Mouse (Mus musculus): ENCODE measurements around the gene Hist1h1d. TPM values are rescaled to one million over a fixed set of nuclear protein-coding genes. Genes with fewer than 3 reads are reported as not detected.

Hist1h1d gene
- polyA plus RNA-seq, 2 experiments = 0.65 to 0.84 TPM

Other genes starting within 250 kb of the Hist1h1d start
- 1 to 10 TPM in 1 of 2 experiments, under 1 TPM in 1; 0.22 to 1.4 TPM for gene Zfp322a, start 184.1 kb upstream of the Hist1h1d start, polyA plus RNA-seq (2012; fragmentation: generic; extraction: Trizol)
- gene Abt1, start 129.4 kb upstream of the Hist1h1d start, polyA plus RNA-seq (2012; fragmentation: generic; extraction: Trizol) = 10 to 100 TPM in 1 of 2 experiments, 1 to 10 TPM in 1; 9.5 to 13.6 TPM
- not detected for gene Btn1a1, start 87.4 kb upstream of the Hist1h1d start, polyA plus RNA-seq (2012; fragmentation: generic; extraction: Trizol)
- under 1 TPM in 1 of 2 experiments, not detected in 1; 0.15 TPM for gene Btn2a2, start 64.4 kb upstream of the Hist1h1d start, polyA plus RNA-seq (2012; fragmentation: generic; extraction: Trizol)
- gene Hist1h4h, start 22.2 kb upstream of the Hist1h1d start, polyA plus RNA-seq (2012; fragmentation: generic; extraction: Trizol) = 10 to 100 TPM; 21.7 to 26.9 TPM
- 10 to 100 TPM; 20.1 to 25.8 TPM for gene Hist1h2af, start 19.4 kb upstream of the Hist1h1d start, polyA plus RNA-seq (2012; fragmentation: generic; extraction: Trizol)
- 10 to 100 TPM in 1 of 2 experiments, 1 to 10 TPM in 1; 4.5 to 20.4 TPM for gene Hist1h3g, start 17.8 kb upstream of the Hist1h1d start, polyA plus RNA-seq (2012; fragmentation: generic; extraction: Trizol)
- gene Hist1h2bh, start 9.9 kb upstream of the Hist1h1d start, polyA plus RNA-seq (2012; fragmentation: generic; extraction: Trizol) = 1 to 10 TPM; 1.5 to 3.4 TPM
- 1 to 10 TPM in 1 of 2 experiments, under 1 TPM in 1; 0.91 to 3.6 TPM for gene Hist1h3f, start 9.2 kb upstream of the Hist1h1d start, polyA plus RNA-seq (2012; fragmentation: generic; extraction: Trizol)
- gene Hist1h4f, start 1.6 kb upstream of the Hist1h1d start, polyA plus RNA-seq (2012; fragmentation: generic; extraction: Trizol) = 10 to 100 TPM in 1 of 2 experiments, 1 to 10 TPM in 1; 6.4 to 30.1 TPM
- 1 to 10 TPM; 1.8 to 8.3 TPM for gene Hist1h3e, start 9.1 kb downstream of the Hist1h1d start, polyA plus RNA-seq (2012; fragmentation: generic; extraction: Trizol)
- gene Hist1h2ae, start 18.0 kb downstream of the Hist1h1d start, polyA plus RNA-seq (2012; fragmentation: generic; extraction: Trizol) = 10 to 100 TPM in 1 of 2 experiments, 1 to 10 TPM in 1; 9.3 to 21.9 TPM
- gene Hist1h2bg, start 18.1 kb downstream of the Hist1h1d start, polyA plus RNA-seq (2012; fragmentation: generic; extraction: Trizol) = 10 to 100 TPM in 1 of 2 experiments, 1 to 10 TPM in 1; 7.9 to 12.4 TPM
- 10 to 100 TPM in 1 of 2 experiments, 1 to 10 TPM in 1; 2.2 to 10.3 TPM for gene Hist1h2bf, start 20.9 kb downstream of the Hist1h1d start, polyA plus RNA-seq (2012; fragmentation: generic; extraction: Trizol)
- 1 to 10 TPM; 1.1 to 3.1 TPM for gene Hist1h2ad, start 21.1 kb downstream of the Hist1h1d start, polyA plus RNA-seq (2012; fragmentation: generic; extraction: Trizol)
- 1 to 10 TPM; 2.9 to 3.0 TPM for gene Hist1h3d, start 22.5 kb downstream of the Hist1h1d start, polyA plus RNA-seq (2012; fragmentation: generic; extraction: Trizol)
- gene Hist1h4d, start 28.3 kb downstream of the Hist1h1d start, polyA plus RNA-seq (2012; fragmentation: generic; extraction: Trizol) = 10 to 100 TPM in 1 of 2 experiments, 1 to 10 TPM in 1; 3.2 to 10.4 TPM
- 1 to 10 TPM; 1.4 to 2.5 TPM for gene Hist1h2be, start 67.9 kb downstream of the Hist1h1d start, polyA plus RNA-seq (2012; fragmentation: generic; extraction: Trizol)
- 1 to 10 TPM; 1.7 to 3.9 TPM for gene Hist1h1e, start 69.3 kb downstream of the Hist1h1d start, polyA plus RNA-seq (2012; fragmentation: generic; extraction: Trizol)
- gene Hist1h2ac, start 130.7 kb downstream of the Hist1h1d start, polyA plus RNA-seq (2012; fragmentation: generic; extraction: Trizol) = under 1 TPM; 0.98 TPM
- 10 to 100 TPM; 11.8 to 98.9 TPM for gene Hist1h2bc, start 130.9 kb downstream of the Hist1h1d start, polyA plus RNA-seq (2012; fragmentation: generic; extraction: Trizol)
- under 1 TPM in 1 of 2 experiments, not detected in 1; 0.27 TPM for gene Hist1h1t, start 142.6 kb downstream of the Hist1h1d start, polyA plus RNA-seq (2012; fragmentation: generic; extraction: Trizol)
- 1 to 10 TPM; 1.3 to 3.2 TPM for gene Hist1h4c, start 145.2 kb downstream of the Hist1h1d start, polyA plus RNA-seq (2012; fragmentation: generic; extraction: Trizol)
- under 1 TPM; 0.15 to 0.91 TPM for gene Hfe, start 157.6 kb downstream of the Hist1h1d start, polyA plus RNA-seq (2012; fragmentation: generic; extraction: Trizol)
- gene Hist1h1c, start 185.5 kb downstream of the Hist1h1d start, polyA plus RNA-seq (2012; fragmentation: generic; extraction: Trizol) = 100 to 1,000 TPM in 1 of 2 experiments, 10 to 100 TPM in 1; 12.7 to 138 TPM
- 10 to 100 TPM in 1 of 2 experiments, 1 to 10 TPM in 1; 5.7 to 21.7 TPM for gene Hist1h3c, start 192.3 kb downstream of the Hist1h1d start, polyA plus RNA-seq (2012; fragmentation: generic; extraction: Trizol)
- gene Hist1h2bb, start 193.5 kb downstream of the Hist1h1d start, polyA plus RNA-seq (2012; fragmentation: generic; extraction: Trizol) = 10 to 100 TPM in 1 of 2 experiments, 1 to 10 TPM in 1; 3.2 to 12.9 TPM
- 10 to 100 TPM in 1 of 2 experiments, 1 to 10 TPM in 1; 4.4 to 13.0 TPM for gene Hist1h2ab, start 197.9 kb downstream of the Hist1h1d start, polyA plus RNA-seq (2012; fragmentation: generic; extraction: Trizol)
- gene Hist1h3b, start 199.0 kb downstream of the Hist1h1d start, polyA plus RNA-seq (2012; fragmentation: generic; extraction: Trizol) = 1 to 10 TPM; 2.9 to 8.0 TPM
- gene Hist1h4b, start 203.8 kb downstream of the Hist1h1d start, polyA plus RNA-seq (2012; fragmentation: generic; extraction: Trizol) = 10 to 100 TPM; 12.9 to 53.5 TPM
- 10 to 100 TPM in 1 of 2 experiments, 1 to 10 TPM in 1; 4.4 to 17.3 TPM for gene Hist1h4a, start 208.0 kb downstream of the Hist1h1d start, polyA plus RNA-seq (2012; fragmentation: generic; extraction: Trizol)
- gene Hist1h3a, start 209.1 kb downstream of the Hist1h1d start, polyA plus RNA-seq (2012; fragmentation: generic; extraction: Trizol) = 1 to 10 TPM; 3.2 to 8.0 TPM
- gene Hist1h1a, start 210.4 kb downstream of the Hist1h1d start, polyA plus RNA-seq (2012; fragmentation: generic; extraction: Trizol) = 1 to 10 TPM in 1 of 2 experiments, under 1 TPM in 1; 0.26 to 1.2 TPM
- gene Trim38, start 216.7 kb downstream of the Hist1h1d start, polyA plus RNA-seq (2012; fragmentation: generic; extraction: Trizol) = under 1 TPM in 1 of 2 experiments, not detected in 1; 0.05 TPM

Measured in C3H10T1/2 (cell line).